Mouse (Mus musculus) embryonic fibroblast, embryonic 13.5 days (primary cell): Measurements from ENCODE around the gene Sik2.

Source experiments
- CTCF ChIP-seq: IDR thresholded peaks from 2 replicates; pipeline ENCODE4 v1.5.1; 2011; ENCODE audit warnings: mild to moderate bottlenecking, control low read depth, low read length, moderate library complexity, borderline replicate concordance; ENCODE audit not compliant: insufficient read depth
- POLR2A ChIP-seq: IDR thresholded peaks from 2 replicates; pipeline ENCODE4 v1.6.1; 2011; ENCODE audit warnings: low read depth, mild to moderate bottlenecking, control low read depth, low read length, moderate library complexity

- TF ChIP-seq CTCF (no peak), POLR2A (no peak)
Observed at GRCm38 (mm10) chr9:51020351-51020750, 11.5 kb upstream of the Sik2 start.
